Mouse (Mus musculus): ENCODE measurements around the gene 6430548M08Rik. TPM values are rescaled to one million over a fixed set of nuclear protein-coding genes. Genes with fewer than 3 reads are reported as not detected.

6430548M08Rik gene
- polyA plus RNA-seq, 1 experiment from 2014 or later: 13.2 TPM

- no peak for TF ChIP-seq EP300 (optimal IDR thresholded peaks at IDR 0.05)
- TF ChIP-seq CTCF (IDR thresholded peaks at IDR 0.05; ENCODE audit: low read depth): no peak
- Histone ChIP-seq H3K4me1 (replicated peaks; ENCODE audit: control insufficient read depth, insufficient read depth) (peaks cover 9% of the 10 kb centered on the region), H3K9me3 (ENCODE audit: control insufficient read depth, low read length) (no peaks in the 10 kb centered on the region), H3K9ac (ENCODE audit: low read length) (no peak overlapping the region), H3K36me3 (ENCODE audit: control insufficient read depth, insufficient read depth, low read length) (no peaks in the 10 kb centered on the region), H3K4me3 (ENCODE audit: low read depth, low read length) (no peak overlapping the region), H3K27ac (replicated peaks) (peak overlapping the region; percentile 30; the same call in 1 of the 2 replicates), H3K4me2 (replicated peaks; ENCODE audit: low read depth) (no peak overlapping the region), H3K27me3 (ENCODE audit: control insufficient read depth, insufficient read depth, low read length) (no peaks in the 10 kb centered on the region)
- DNase-seq (ENCODE audit: low spot score): no peak
- WGBS: 52% methylated on average over 7 of the region's 7 CpGs
- ATAC-seq (ENCODE audit: low FRiP score, low TSS enrichment): no peak
Measured at GRCm38 (mm10) chr8:120180445-120180970, 66.6 kb downstream of the 6430548M08Rik start.

GRCm38 (mm10) chr8:120181274-120181673, 67.3 kb downstream of the 6430548M08Rik start:
- Histone ChIP-seq H3K27ac (replicated peaks) (no peak overlapping the region), H3K9me3 (ENCODE audit: control insufficient read depth, low read length) (no peaks in the 10 kb centered on the region), H3K9ac (ENCODE audit: low read length) (no peak overlapping the region), H3K4me1 (replicated peaks; ENCODE audit: control insufficient read depth, insufficient read depth) (peaks cover 15% of the 10 kb centered on the region), H3K27me3 (ENCODE audit: control insufficient read depth, insufficient read depth, low read length) (no peaks in the 10 kb centered on the region), H3K4me2 (replicated peaks; ENCODE audit: low read depth) (no peak overlapping the region), H3K4me3 (ENCODE audit: low read depth, low read length) (no peak overlapping the region), H3K36me3 (ENCODE audit: control insufficient read depth, insufficient read depth, low read length) (no peaks in the 10 kb centered on the region)
- 74% methylated on average over 5 of the region's 5 CpGs for WGBS
- no peak for ATAC-seq (ENCODE audit: low FRiP score, low TSS enrichment)
- no peak for DNase-seq (ENCODE audit: low spot score)
- no peak for TF ChIP-seq EP300 (optimal IDR thresholded peaks at IDR 0.05)
- no peak for TF ChIP-seq CTCF (IDR thresholded peaks at IDR 0.05; ENCODE audit: low read depth)

GRCm38 (mm10) chr8:120181861-120182414, 68.0 kb downstream of the 6430548M08Rik start:
- 79% methylated on average over 4 of the region's 4 CpGs for WGBS
- no peak overlapping the region for H3K27ac ChIP-seq (replicated peaks)
- H3K27me3 ChIP-seq (ENCODE audit: control insufficient read depth, insufficient read depth, low read length): no peaks in the 10 kb centered on the region
- ATAC-seq (ENCODE audit: low FRiP score, low TSS enrichment) (no peak), DNase-seq (ENCODE audit: low spot score) (no peak)
- H3K9me3 ChIP-seq (ENCODE audit: control insufficient read depth, low read length): no peaks in the 10 kb centered on the region
- no peak overlapping the region for H3K4me2 ChIP-seq (replicated peaks; ENCODE audit: low read depth)
- H3K9ac ChIP-seq (ENCODE audit: low read length): no peak overlapping the region
- H3K4me1 ChIP-seq (replicated peaks; ENCODE audit: control insufficient read depth, insufficient read depth): peaks cover 14% of the 10 kb centered on the region
- no peak overlapping the region for H3K4me3 ChIP-seq (ENCODE audit: low read depth, low read length)
- no peak for TF ChIP-seq EP300 (optimal IDR thresholded peaks at IDR 0.05)
- no peak for TF ChIP-seq CTCF (IDR thresholded peaks at IDR 0.05; ENCODE audit: low read depth)
- H3K36me3 ChIP-seq (ENCODE audit: control insufficient read depth, insufficient read depth, low read length): no peaks in the 10 kb centered on the region

- Histone ChIP-seq H3K4me2 (replicated peaks; ENCODE audit: low read depth) (no peak overlapping the region), H3K4me1 (replicated peaks; ENCODE audit: control insufficient read depth, insufficient read depth) (peaks cover 13% of the 10 kb centered on the region), H3K9ac (ENCODE audit: low read length) (no peak overlapping the region), H3K27me3 (ENCODE audit: control insufficient read depth, insufficient read depth, low read length) (no peaks in the 10 kb centered on the region), H3K36me3 (ENCODE audit: control insufficient read depth, insufficient read depth, low read length) (no peaks in the 10 kb centered on the region), H3K27ac (replicated peaks) (no peak overlapping the region), H3K4me3 (ENCODE audit: low read depth, low read length) (no peak overlapping the region), H3K9me3 (ENCODE audit: control insufficient read depth, low read length) (no peaks in the 10 kb centered on the region)
- peak; percentile 60 for DNase-seq (ENCODE audit: low spot score)
- peak; percentile 50 for ATAC-seq (ENCODE audit: low FRiP score, low TSS enrichment)
- 24% methylated on average over 9 of the region's 9 CpGs for WGBS
- no peak for TF ChIP-seq EP300 (optimal IDR thresholded peaks at IDR 0.05)
- no peak for TF ChIP-seq CTCF (IDR thresholded peaks at IDR 0.05; ENCODE audit: low read depth)
Measured at GRCm38 (mm10) chr8:120184366-120184765, 70.4 kb downstream of the 6430548M08Rik start.

- peak; percentile 19 for ATAC-seq (ENCODE audit: low FRiP score, low TSS enrichment)
- Histone ChIP-seq H3K4me1 (replicated peaks; ENCODE audit: control insufficient read depth, insufficient read depth) (peaks cover 14% of the 10 kb centered on the region), H3K4me2 (replicated peaks; ENCODE audit: low read depth) (peak overlapping the region; percentile 21; the same call in 1 of the 2 replicates), H3K27ac (replicated peaks) (peak overlapping the region; percentile 75), H3K9me3 (ENCODE audit: control insufficient read depth, low read length) (no peaks in the 10 kb centered on the region), H3K4me3 (ENCODE audit: low read depth, low read length) (no peak overlapping the region), H3K9ac (ENCODE audit: low read length) (peak overlapping the region; percentile 18; the same call in 1 of the 2 replicates), H3K36me3 (ENCODE audit: control insufficient read depth, insufficient read depth, low read length) (no peaks in the 10 kb centered on the region), H3K27me3 (ENCODE audit: control insufficient read depth, insufficient read depth, low read length) (no peaks in the 10 kb centered on the region)
- TF ChIP-seq CTCF (IDR thresholded peaks at IDR 0.05; ENCODE audit: low read depth): no peak
- TF ChIP-seq EP300 (optimal IDR thresholded peaks at IDR 0.05): peak; percentile 62
- DNase-seq (ENCODE audit: low spot score): peak; percentile 53
- WGBS: 10% methylated on average over 17 of the region's 17 CpGs
Measured at GRCm38 (mm10) chr8:120184850-120185792, 71.2 kb downstream of the 6430548M08Rik start.
